Mouse (Mus musculus) duodenum, adult 2 months (tissue): Measurements from ENCODE around the gene Gm12117. TPM values are rescaled to one million over a fixed set of nuclear protein-coding genes. Genes with fewer than 3 reads are reported as not detected.

Experiments used
- polyA plus RNA-seq: library from polyadenylated mRNA; depleted of rRNA; stranded (reverse); fragments of >200 nt; gene quantifications from 2 replicates; pipeline ENCODE4 v1.2.3, GENCODE M21; 2012; ENCODE audit warnings: low replicate concordance; rRNA removed

Gene Gm12117
- not detected in 2 replicates for polyA plus RNA-seq

DNA sequence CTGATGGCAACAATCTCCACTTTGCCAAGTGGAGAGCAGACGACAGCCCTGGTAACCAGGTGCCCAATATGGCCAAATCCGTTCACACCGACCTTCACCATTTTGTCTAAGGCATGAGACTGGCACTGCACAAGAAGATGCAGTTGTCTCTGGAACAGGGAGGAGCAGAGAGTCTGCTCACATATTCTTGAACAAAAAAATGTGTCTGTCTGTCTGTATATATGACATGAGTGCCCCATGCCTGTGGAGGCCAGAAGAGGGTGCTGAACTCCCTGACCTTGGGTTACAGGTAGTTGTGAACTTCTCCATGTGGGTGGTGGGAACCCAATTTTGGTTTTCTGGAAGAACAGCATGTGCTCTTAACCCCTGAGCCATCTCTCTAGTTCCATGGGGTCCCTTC, at the start of gene Gm12117:
Gene Gm12117, minus strand, starts transcription at position 101 of the 400 bp plus-strand sequence.

Other genes with a start within 250 kb of the Gm12117 start
- gene Fgf18, start 129.3 kb downstream of the Gm12117 start, polyA plus RNA-seq = not detected in 2 replicates
- 6.9 and 7.7 TPM in 2 replicates for gene Npm1, start 113.5 kb downstream of the Gm12117 start, polyA plus RNA-seq
- gene Tlx3, start 73.1 kb downstream of the Gm12117 start, polyA plus RNA-seq = not detected in 2 replicates
- gene Ranbp17, start 237.0 kb upstream of the Gm12117 start, polyA plus RNA-seq = 0.13 TPM in 1 of 2 replicates, not detected in the other